Mouse (Mus musculus) heart, postnatal 4 days (tissue): ENCODE measurements around the gene N4bp2l2. TPM values are rescaled to one million over a fixed set of nuclear protein-coding genes. Genes with fewer than 3 reads are reported as not detected.

Source experiments
- DNase-seq: peaks from one replicate; pipeline ENCODE4 v3.0.0; 2021
- total RNA-seq, 2 experiments: library from RNA; stranded (reverse); gene quantifications; 2 replicates each; pipeline ENCODE4 v1.2.3; 2021

Gene N4bp2l2
- total RNA-seq, 2 experiments from 2014 or later: 62.4 to 62.9 TPM

DNA sequence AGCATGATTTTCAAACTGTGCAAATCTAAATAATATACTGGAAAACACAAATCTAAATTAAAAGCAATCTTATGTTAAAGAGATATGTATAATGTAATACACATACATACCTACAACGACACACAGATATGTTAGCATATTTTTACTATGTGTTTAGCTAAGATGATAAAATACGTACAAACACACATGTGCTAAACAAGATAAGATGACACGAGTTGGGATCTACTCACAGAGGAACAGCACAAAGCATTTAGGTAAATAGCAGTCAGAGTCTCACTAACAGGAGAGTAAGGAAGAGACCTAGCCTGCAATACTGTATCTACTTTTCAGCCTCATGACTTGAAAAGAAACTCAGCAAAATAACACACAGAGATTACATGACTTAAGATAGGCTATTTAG lies 24.5 kb downstream of the N4bp2l2 start:
- no peak for DNase-seq

GRCm38 (mm10) chr5:150629692-150630091 lies 36.3 kb downstream of the N4bp2l2 start:
- DNase-seq: no peak

- DNase-seq: no peak
These were observed 36.7 kb downstream of the N4bp2l2 start for GRCm38 (mm10) chr5:150629272-150629671.

DNA sequence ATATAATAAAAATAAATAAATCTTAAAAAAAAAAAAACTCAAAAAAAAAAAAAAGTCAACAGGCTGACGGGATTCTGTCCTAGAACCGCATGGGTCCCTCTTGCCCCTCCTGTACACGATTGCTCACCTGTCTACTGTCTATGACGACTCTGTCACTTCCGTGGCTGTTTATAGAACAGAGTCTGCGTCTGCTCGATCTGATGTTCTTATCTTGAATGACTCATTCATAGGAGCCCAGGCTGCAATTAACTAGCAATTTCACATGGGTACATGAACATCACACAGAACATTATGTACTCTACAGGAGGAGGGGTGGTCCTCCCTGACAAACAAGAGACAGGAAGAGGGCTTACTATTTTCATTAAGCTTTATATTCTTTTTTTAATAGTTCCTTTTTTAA lies 40.5 kb downstream of the N4bp2l2 start:
- no peak for DNase-seq

DNA sequence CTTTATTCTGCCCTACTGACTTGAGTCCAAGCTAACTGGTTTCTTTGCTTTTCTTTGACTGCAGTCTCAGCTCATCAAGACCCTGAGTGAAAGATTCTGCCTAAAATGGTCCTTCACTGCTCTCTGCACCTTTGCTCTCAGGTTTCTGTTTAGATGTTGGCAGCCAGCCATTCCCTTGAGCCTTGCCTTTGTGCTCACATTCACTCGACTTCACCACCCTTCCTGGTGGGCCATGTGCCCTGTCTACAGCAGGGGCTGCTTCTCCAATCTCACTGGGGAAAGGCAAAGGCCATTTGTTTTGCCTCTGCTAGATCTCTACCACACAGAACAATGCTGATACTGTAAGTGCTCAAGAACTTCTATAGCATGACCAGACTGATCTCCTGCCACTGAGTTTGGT lies 43.2 kb downstream of the N4bp2l2 start:
- DNase-seq: no peak

DNA sequence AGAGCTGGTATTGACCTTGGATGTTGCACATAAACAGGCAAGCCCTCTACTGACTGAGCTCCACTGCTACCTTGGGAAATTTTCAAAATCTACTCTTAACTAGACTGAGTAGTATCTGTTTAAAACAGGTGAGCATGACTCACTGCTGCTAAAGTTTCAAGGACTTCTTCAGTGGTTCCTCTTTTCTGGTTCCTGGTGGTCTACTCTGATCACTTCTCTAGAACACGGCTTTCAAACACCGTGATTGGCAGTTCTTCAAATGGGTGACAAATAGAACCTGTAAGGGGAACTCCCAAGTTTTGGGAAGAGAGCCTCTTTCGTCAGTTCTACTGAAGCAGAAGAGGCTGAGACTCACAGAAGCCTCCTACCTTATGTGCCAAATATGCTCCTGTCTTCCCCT lies 44.4 kb downstream of the N4bp2l2 start:
- DNase-seq: no peak

- no peak for DNase-seq
These were observed 45.3 kb downstream of the N4bp2l2 start for GRCm38 (mm10) chr5:150620588-150621135.

DNA sequence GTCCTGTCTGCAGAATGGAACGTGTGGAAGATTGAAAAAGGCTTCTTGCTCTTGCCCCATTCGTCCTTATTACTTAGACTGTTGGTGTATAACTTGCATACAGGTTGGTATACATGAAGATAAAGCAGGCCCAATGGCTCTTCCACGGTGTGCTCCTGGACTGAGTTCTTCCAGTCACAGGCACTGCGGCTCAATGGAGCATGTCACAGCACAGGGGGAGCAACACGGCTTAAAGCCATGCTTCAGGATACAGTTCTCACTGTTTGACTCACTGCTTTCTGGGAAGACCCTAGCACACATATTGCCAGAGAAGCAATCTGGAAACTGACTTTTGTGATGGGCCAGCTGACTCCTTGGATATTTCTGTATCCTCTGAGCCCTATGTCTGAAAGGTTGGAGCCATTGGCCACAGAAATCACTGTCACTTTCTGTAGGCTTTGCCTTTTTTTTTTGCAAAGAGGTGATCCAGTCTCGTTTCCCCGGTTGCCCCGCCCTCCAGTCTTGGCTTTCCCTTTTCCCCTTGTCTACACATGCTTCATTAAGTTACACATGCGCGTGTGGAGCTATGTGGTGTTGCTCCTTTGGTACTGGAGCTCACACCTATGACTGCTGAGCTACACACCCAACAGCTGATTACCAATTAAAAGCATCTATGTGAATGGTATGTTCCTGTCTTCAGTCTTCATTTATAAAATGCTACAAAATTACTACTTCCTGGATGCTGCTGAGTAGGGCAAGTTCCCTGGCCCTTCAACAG lies 47.2 kb downstream of the N4bp2l2 start:
- no peak for DNase-seq

GRCm38 (mm10) chr5:150616731-150617130 lies 49.3 kb downstream of the N4bp2l2 start:
- DNase-seq: no peak

- DNase-seq: no peak
These were observed 49.8 kb downstream of the N4bp2l2 start for GRCm38 (mm10) chr5:150616216-150616615.

DNA sequence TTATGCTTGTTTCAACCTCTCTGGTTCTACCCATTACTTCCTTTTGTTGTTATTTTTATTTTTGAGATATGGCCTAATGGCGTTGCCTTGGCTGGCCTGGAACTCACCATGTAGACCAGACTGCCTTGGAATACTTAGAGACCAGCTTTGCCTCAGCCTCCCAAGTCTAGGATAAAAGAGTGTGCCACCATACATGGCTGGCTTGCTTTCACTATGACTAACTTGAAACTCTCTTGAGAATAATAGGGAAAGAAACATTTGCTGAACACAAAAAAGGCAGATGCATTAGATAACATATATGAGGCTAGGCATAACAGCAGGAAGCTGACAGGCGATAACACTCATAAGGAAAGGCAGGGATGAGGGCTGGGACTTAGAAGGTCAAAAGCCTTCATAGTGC lies 51.9 kb downstream of the N4bp2l2 start:
- no peak for DNase-seq

- DNase-seq: peak; percentile 13
These were observed 54.3 kb downstream of the N4bp2l2 start for GRCm38 (mm10) chr5:150611697-150612096.

- no peak for DNase-seq
These were observed 54.8 kb downstream of the N4bp2l2 start for GRCm38 (mm10) chr5:150611136-150611535.

- no peak for DNase-seq
These were observed 58.4 kb downstream of the N4bp2l2 start for GRCm38 (mm10) chr5:150607631-150608030.

DNA sequence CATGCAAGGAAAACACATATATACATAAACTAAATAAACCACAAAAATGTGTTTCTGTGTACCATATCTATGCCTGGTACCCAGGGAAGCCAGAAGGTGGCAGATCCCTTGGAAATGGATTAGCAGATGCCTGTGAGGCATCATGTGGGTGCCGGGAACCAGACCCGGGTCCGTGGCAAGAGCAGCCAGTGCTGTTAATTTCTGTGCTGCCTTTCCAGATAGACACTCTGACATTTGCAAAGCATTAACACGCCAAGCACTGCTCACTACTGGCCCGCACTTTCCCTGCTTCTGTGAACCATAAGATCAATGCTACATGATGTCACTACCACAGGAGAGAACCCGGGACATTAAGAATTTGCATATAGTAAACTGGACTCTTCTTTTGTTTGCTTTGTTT lies 59.9 kb downstream of the N4bp2l2 start:
- no peak for DNase-seq

GRCm38 (mm10) chr5:150601441-150602230 lies 64.3 kb downstream of the N4bp2l2 start:
- DNase-seq: no peak

DNA sequence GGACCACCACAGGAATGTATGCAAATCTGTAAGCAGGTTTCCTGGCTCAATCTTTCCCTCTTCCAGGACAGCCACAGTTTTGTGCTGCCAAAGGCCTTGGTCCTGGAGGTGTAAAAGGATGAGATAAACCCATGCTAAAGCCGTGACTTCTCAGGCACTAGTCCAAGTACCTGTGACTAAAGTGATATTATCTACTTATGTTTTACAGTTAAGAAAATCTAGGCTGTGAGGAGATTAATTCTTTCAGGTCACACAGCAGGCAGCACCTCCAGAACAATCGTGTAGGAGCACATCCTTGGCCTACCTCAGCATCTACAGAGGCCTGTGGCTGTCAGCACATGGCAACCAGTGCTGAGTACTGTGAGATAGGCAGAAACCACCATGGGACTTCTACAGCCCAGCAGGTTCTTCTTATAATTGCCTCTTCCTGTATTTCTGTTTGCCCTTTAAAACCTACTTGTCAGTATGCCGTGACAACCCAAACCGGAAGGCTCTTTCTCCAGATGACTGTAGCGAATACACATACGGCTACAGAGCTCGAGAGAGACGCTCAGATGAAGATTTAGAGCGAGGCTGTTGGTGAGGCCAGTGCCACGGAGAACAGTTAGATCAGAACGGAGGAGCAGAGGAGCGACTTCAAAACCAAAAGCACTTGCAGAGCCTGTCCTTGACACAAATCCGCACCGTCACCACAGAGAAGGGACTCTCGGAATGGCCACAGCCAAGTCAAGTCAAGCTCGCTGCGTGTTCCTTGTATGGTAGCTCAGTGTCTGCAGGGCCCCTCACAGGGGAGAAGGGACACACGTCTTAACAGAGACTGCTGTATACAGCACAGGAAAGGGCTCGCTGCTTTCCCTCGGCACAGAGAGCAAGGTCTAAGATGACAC lies 65.2 kb downstream of the N4bp2l2 start:
- peak; percentile 10 for DNase-seq

- DNase-seq: no peak
These were observed 66.4 kb downstream of the N4bp2l2 start for GRCm38 (mm10) chr5:150599301-150600294.

- no peak for DNase-seq
These were observed 67.5 kb downstream of the N4bp2l2 start for GRCm38 (mm10) chr5:150598202-150599119.

- no peak for DNase-seq
These were observed 68.9 kb downstream of the N4bp2l2 start, which contains the start of gene N4bp2l1 for GRCm38 (mm10) chr5:150597088-150597487. Gene N4bp2l1 (minus strand): TSS chr5:150597188.
